Mouse (Mus musculus): ENCODE measurements at regions not wholly inside any gene's neighbourhood (a gene's known extent, or its start where the extent isn't known, plus 50 kb on each side); places are given as distances from the start of the nearest gene placed in this dataset.
A peak's percentile ranks its signal among the peaks of the same experiment; 100 is the strongest.

DNA sequence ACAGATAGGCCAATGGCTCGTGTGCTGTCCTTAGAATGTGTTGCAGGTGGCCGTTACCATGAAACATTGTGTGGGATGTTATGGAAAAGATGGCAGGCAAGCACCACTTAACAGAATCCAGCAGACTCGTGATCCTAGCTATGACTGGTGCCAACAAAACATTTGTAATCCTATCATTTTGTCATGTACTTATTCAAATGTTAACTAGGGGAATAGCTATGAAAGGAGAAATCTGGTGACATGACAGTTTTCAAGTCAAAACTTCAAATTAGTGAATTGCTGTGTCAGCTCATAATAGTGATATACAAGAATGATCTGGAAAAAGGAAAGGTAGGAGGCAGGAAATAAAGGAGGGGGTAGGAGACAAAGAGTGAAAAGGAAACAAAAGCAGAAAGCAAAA is 213.7 kb downstream of the Lurap1l start:
- Histone ChIP-seq H3K4me1 (ENCODE audit: control insufficient read depth, insufficient read depth, low read length) (no peaks in the 10 kb centered on the region), H3K27me3 (replicated peaks; ENCODE audit: control insufficient read depth, insufficient read depth, low read length) (no peaks in the 10 kb centered on the region), H3K9me3 (ENCODE audit: control insufficient read depth, low read length) (peaks cover 9% of the 10 kb centered on the region; the same call in 1 of the 2 replicates), H3K9ac (ENCODE audit: low read depth, low read length) (no peak overlapping the region), H3K4me2 (ENCODE audit: low read depth, low read length) (no peak overlapping the region), H3K36me3 (ENCODE audit: control insufficient read depth, insufficient read depth, low read length) (no peaks in the 10 kb centered on the region), H3K4me3 (ENCODE audit: low read depth, low read length) (no peak overlapping the region), H3K27ac (replicated peaks; ENCODE audit: low read depth, low read length) (no peak overlapping the region)
- no peak for ATAC-seq (ENCODE audit: low read depth)
- DNase-seq (ENCODE audit: low spot score): no peak
- WGBS: 59% methylated on average over 3 of the region's 3 CpGs

DNA sequence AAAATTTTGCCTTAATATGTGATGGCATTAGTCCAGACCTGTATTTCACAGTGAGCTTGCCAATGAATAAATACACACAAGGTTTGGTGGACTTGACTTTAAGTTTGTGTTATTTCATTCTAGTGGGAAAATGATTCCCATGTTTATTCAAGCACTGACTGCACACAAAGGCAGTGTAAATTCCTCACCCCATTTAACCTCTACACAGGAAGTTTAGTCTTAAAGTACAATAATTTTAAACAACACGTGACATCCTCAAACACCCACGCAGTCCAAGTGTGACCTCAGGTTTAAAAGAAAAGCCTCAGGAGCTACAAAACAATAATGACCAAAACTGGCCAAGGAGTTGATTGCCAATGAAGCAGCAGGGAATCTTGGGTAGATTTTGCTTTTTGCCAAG is 219.4 kb downstream of the Lurap1l start:
- Histone ChIP-seq H3K4me2 (ENCODE audit: low read depth, low read length) (no peak overlapping the region), H3K27ac (replicated peaks; ENCODE audit: low read depth, low read length) (no peak overlapping the region), H3K4me3 (ENCODE audit: low read depth, low read length) (no peak overlapping the region), H3K36me3 (ENCODE audit: control insufficient read depth, insufficient read depth, low read length) (no peaks in the 10 kb centered on the region), H3K4me1 (ENCODE audit: control insufficient read depth, insufficient read depth, low read length) (no peaks in the 10 kb centered on the region), H3K9me3 (ENCODE audit: control insufficient read depth, low read length) (peaks cover 11% of the 10 kb centered on the region; the same call in 1 of the 2 replicates), H3K9ac (ENCODE audit: low read depth, low read length) (no peak overlapping the region), H3K27me3 (replicated peaks; ENCODE audit: control insufficient read depth, insufficient read depth, low read length) (no peaks in the 10 kb centered on the region)
- ATAC-seq (ENCODE audit: low read depth) (no peak), DNase-seq (ENCODE audit: low spot score) (peak; percentile 58)
- 43% methylated on average over 2 of the region's 2 CpGs for WGBS

DNA sequence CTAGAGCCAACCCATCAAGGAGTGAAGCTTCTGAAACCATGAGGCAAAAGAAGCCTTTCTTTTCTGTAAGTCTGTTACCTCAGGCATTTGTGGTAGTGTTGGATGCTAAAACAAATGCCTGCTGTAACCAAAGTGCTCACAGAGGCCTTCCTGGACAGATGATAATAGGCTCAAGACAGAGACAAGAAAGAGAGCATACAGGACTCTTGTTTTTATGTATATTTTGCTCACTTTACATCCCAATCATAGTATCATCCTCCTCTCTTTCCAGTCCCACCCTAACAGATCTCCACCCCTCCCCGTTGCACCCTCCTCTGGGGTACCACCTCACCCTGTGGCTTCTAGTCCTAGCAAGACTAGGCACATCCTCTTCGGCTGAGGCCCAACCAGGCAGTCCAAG is 262.7 kb downstream of the Lurap1l start:
- Histone ChIP-seq H3K4me2 (ENCODE audit: low read depth, low read length) (no peak overlapping the region), H3K4me3 (ENCODE audit: low read depth, low read length) (no peak overlapping the region), H3K9me3 (ENCODE audit: control insufficient read depth, low read length) (no peaks in the 10 kb centered on the region), H3K4me1 (ENCODE audit: control insufficient read depth, insufficient read depth, low read length) (no peaks in the 10 kb centered on the region), H3K36me3 (ENCODE audit: control insufficient read depth, insufficient read depth, low read length) (no peaks in the 10 kb centered on the region), H3K27ac (replicated peaks; ENCODE audit: low read depth, low read length) (no peak overlapping the region), H3K9ac (ENCODE audit: low read depth, low read length) (no peak overlapping the region), H3K27me3 (replicated peaks; ENCODE audit: control insufficient read depth, insufficient read depth, low read length) (no peaks in the 10 kb centered on the region)
- DNase-seq (ENCODE audit: low spot score) (no peak), ATAC-seq (ENCODE audit: low read depth) (no peak)
- WGBS: 75% methylated on average over 2 of the region's 2 CpGs

DNA sequence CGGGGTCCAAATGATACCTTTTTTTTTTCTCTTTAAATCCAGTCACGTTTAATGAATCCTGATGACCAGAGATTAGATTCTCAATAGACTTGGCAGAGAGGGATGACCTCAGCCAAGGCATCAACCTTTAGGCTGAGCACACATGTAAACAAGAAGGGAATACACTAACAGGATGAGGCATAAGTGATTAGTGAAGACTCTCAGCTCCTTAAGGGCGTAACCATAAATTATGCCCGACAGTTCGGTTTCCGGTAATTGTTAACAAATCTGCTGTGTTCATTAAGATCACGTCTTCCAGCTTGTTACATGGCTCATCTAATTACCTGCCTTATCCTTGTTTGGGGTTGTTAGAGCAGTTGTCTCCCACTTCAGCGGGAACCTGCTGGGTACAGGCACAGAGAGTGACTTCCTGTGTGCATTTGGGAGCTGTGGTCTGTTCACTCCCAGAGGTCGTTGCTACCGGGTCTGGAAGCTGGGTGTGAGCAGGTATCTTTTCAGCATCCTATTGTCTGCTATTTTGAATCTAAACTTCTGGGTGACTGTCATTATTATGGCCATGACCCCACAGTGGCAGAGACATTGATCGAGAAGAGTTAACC is 265.1 kb downstream of the Mpdz start:
- H3K9me3 ChIP-seq (ENCODE audit: control insufficient read depth, low read length): no peaks in the 10 kb centered on the region
- H3K4me2 ChIP-seq (ENCODE audit: low read depth, low read length): no peak overlapping the region
- no peaks in the 10 kb centered on the region for H3K36me3 ChIP-seq (ENCODE audit: control insufficient read depth, insufficient read depth, low read length)
- no peak overlapping the region for H3K4me3 ChIP-seq (ENCODE audit: low read depth, low read length)
- H3K4me1 ChIP-seq (ENCODE audit: control insufficient read depth, insufficient read depth, low read length): 0 out of 2 replicates have a peak, but pooled peaks cover 5% of the 10 kb centered on the region
- 69% methylated on average over 11 of the region's 11 CpGs for WGBS
- ATAC-seq (ENCODE audit: low read depth) (no peak), DNase-seq (ENCODE audit: low spot score) (no peak)
- no peak overlapping the region for H3K27ac ChIP-seq (replicated peaks; ENCODE audit: low read depth, low read length)
- no peaks in the 10 kb centered on the region for H3K27me3 ChIP-seq (replicated peaks; ENCODE audit: control insufficient read depth, insufficient read depth, low read length)
- no peak overlapping the region for H3K9ac ChIP-seq (ENCODE audit: low read depth, low read length)

DNA sequence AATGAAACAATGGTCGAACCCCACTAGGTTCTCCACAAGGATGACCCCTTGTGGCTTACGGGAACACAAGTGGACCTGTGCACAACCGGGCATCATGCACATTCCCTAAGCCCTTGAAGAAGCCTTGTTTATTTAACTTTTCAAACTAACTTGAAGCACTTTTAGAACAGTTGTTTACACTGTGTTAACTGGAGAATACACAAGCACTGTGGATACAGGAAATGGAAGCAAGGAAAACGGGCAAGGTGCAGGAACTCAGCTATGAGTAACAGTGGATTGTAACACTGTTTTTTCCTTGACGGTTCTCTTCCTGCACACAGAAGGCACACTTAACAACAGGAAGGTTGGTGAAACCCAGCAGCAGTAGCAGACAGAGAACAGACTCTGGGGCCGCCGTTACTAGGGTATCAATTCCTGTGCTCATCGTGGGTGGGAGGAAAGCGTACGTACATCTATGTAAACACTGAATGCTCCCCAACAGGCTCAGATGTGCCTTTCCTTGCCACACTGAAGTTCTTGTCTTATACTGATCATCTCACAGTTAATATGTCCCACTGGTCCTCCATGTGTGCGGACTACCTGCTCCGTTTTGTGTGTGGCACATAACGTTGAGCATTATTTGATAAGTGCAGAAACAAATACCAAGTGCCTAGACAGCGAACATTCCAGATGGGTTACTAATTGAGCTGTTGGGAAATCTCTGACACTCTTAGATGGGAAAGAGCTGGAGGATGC is 264.4 kb downstream of the Mpdz start:
- no peak overlapping the region for H3K27ac ChIP-seq (replicated peaks; ENCODE audit: low read depth, low read length)
- H3K9me3 ChIP-seq (ENCODE audit: control insufficient read depth, low read length): no peaks in the 10 kb centered on the region
- no peak overlapping the region for H3K4me2 ChIP-seq (ENCODE audit: low read depth, low read length)
- 0 out of 2 replicates have a peak, but pooled peaks cover 5% of the 10 kb centered on the region for H3K4me1 ChIP-seq (ENCODE audit: control insufficient read depth, insufficient read depth, low read length)
- H3K9ac ChIP-seq (ENCODE audit: low read depth, low read length): no peak overlapping the region
- DNase-seq (ENCODE audit: low spot score): no peak
- ATAC-seq (ENCODE audit: low read depth): peak; percentile 20; the same call in 1 of the 2 replicates
- no peaks in the 10 kb centered on the region for H3K36me3 ChIP-seq (ENCODE audit: control insufficient read depth, insufficient read depth, low read length)
- H3K27me3 ChIP-seq (replicated peaks; ENCODE audit: control insufficient read depth, insufficient read depth, low read length): no peaks in the 10 kb centered on the region
- 73% methylated on average over 14 of the region's 14 CpGs for WGBS
- no peak overlapping the region for H3K4me3 ChIP-seq (ENCODE audit: low read depth, low read length)

DNA sequence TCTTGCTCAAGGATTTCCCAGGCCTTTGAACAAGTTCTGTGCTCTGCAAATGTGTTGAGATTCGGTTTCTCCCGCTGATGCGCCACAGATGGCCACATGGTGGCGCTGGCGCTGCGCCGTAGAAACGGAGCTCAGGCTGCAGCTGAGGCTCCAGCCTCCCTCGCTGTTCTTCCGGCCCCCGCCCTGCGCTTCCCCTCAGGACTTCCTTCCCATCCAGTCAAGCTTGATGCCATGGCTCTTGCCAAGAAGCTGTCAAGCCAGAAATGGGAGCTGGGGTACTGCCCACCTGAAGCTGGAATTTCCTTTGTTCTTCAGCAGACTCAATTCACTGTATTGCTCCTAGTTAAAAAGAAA is 263.9 kb downstream of the Mpdz start:
- ATAC-seq (ENCODE audit: low read depth) (peak; percentile 94), DNase-seq (ENCODE audit: low spot score) (peak; percentile 96)
- H3K9ac ChIP-seq (ENCODE audit: low read depth, low read length): no peak overlapping the region
- no peaks in the 10 kb centered on the region for H3K36me3 ChIP-seq (ENCODE audit: control insufficient read depth, insufficient read depth, low read length)
- H3K27ac ChIP-seq (replicated peaks; ENCODE audit: low read depth, low read length): peak overlapping the region; percentile 30; the same call in 1 of the 2 replicates
- H3K27me3 ChIP-seq (replicated peaks; ENCODE audit: control insufficient read depth, insufficient read depth, low read length): no peaks in the 10 kb centered on the region
- no peaks in the 10 kb centered on the region for H3K9me3 ChIP-seq (ENCODE audit: control insufficient read depth, low read length)
- H3K4me2 ChIP-seq (ENCODE audit: low read depth, low read length): no peak overlapping the region
- 0 out of 2 replicates have a peak, but pooled peaks cover 5% of the 10 kb centered on the region for H3K4me1 ChIP-seq (ENCODE audit: control insufficient read depth, insufficient read depth, low read length)
- WGBS: 0% methylated on average over 12 of the region's 12 CpGs
- no peak overlapping the region for H3K4me3 ChIP-seq (ENCODE audit: low read depth, low read length)

DNA sequence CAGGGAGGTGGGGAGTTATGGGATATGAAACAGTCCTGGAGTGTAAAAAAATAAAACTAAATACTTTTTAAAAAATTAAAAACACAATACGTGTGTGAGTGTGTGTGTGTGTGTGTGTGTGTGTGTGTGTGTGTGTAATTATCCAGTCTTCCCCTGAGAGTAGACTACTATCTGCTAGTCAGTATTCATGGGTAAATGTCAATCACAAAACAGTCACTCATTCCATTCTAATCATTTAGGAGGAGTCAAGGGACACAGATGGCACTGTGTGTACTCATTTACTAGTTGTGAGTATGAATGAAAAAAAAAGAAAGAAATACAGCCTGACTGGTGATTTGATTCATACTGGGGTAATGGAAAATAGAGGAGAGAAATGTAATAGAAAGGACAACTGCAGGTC is 226.5 kb downstream of the Mpdz start:
- Histone ChIP-seq H3K36me3 (ENCODE audit: control insufficient read depth, insufficient read depth, low read length) (no peaks in the 10 kb centered on the region), H3K9ac (ENCODE audit: low read depth, low read length) (no peak overlapping the region), H3K4me1 (ENCODE audit: control insufficient read depth, insufficient read depth, low read length) (0 out of 2 replicates have a peak, but pooled peaks cover 3% of the 10 kb centered on the region), H3K27ac (replicated peaks; ENCODE audit: low read depth, low read length) (no peak overlapping the region), H3K4me3 (ENCODE audit: low read depth, low read length) (no peak overlapping the region), H3K9me3 (ENCODE audit: control insufficient read depth, low read length) (no peaks in the 10 kb centered on the region), H3K4me2 (ENCODE audit: low read depth, low read length) (no peak overlapping the region), H3K27me3 (replicated peaks; ENCODE audit: control insufficient read depth, insufficient read depth, low read length) (no peaks in the 10 kb centered on the region)
- DNase-seq (ENCODE audit: low spot score): no peak
- no peak for ATAC-seq (ENCODE audit: low read depth)
- WGBS: 75% methylated on average over 1 of the region's 1 CpGs

DNA sequence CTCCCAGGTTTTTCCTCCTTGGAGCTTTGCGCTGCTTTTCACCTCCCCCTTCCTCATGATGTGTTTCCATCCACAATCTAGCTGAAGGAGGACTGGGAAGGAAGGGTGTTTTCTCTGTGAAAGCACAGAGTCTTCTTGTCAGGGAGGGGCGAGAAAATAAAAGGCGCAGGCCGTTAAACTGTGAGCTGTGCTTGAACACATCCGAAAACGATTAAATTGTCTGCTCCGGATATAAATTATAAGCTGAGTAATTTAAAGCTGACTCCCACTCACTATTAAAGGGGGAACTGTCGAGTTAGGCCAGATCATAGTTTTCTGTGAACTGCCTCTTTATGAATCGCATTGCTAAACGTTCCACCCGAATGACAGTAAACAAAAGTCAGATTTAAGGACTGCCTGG is 224.6 kb downstream of the Mpdz start:
- H3K4me3 ChIP-seq (ENCODE audit: low read depth, low read length): no peak overlapping the region
- ATAC-seq (ENCODE audit: low read depth) (0 out of 2 replicates have a peak, but pooled peaks have one; percentile 22), DNase-seq (ENCODE audit: low spot score) (peak; percentile 38)
- no peak overlapping the region for H3K4me2 ChIP-seq (ENCODE audit: low read depth, low read length)
- no peaks in the 10 kb centered on the region for H3K27me3 ChIP-seq (replicated peaks; ENCODE audit: control insufficient read depth, insufficient read depth, low read length)
- 0 out of 2 replicates have a peak, but pooled peaks cover 3% of the 10 kb centered on the region for H3K4me1 ChIP-seq (ENCODE audit: control insufficient read depth, insufficient read depth, low read length)
- no peaks in the 10 kb centered on the region for H3K9me3 ChIP-seq (ENCODE audit: control insufficient read depth, low read length)
- no peaks in the 10 kb centered on the region for H3K36me3 ChIP-seq (ENCODE audit: control insufficient read depth, insufficient read depth, low read length)
- no peak overlapping the region for H3K27ac ChIP-seq (replicated peaks; ENCODE audit: low read depth, low read length)
- H3K9ac ChIP-seq (ENCODE audit: low read depth, low read length): no peak overlapping the region
- WGBS: 35% methylated on average over 11 of the region's 11 CpGs

All from embryonic facial prominence, embryonic 14.5 days (tissue).